Mouse (Mus musculus) neural tube, embryonic 11.5 days (tissue): Measurements from ENCODE around the gene 2210407C18Rik. TPM values are rescaled to one million over a fixed set of nuclear protein-coding genes. Genes with fewer than 3 reads are reported as not detected.

Experiments used
- ATAC-seq: fragments of 200-750 bp; cut with Nextera tagmentation; 2 replicates; pipeline ENCODE4 v1.8.0; 2017; ENCODE audit warnings: moderate number of reproducible peaks, mild to moderate bottlenecking, moderate TSS enrichment, moderate library complexity; ENCODE audit not compliant: insufficient read depth, low FRiP score, low TSS enrichment
- DNase-seq: peaks from one replicate; pipeline ENCODE4 v3.0.0-alpha.2; 2015; ENCODE audit warnings: low spot score
- H3K27ac ChIP-seq: fragments of 300-500 bp; sonication (generic); 2 replicates; pipeline ENCODE4 v1.5.1; 2014; ENCODE audit warnings: low read depth, mild to moderate bottlenecking, low read length
- H3K27me3 ChIP-seq: fragments of 300-500 bp; sonication (generic); 2 replicates; pipeline ENCODE4 v1.6.1; 2014; ENCODE audit warnings: mild to moderate bottlenecking, low read length, mixed read lengths; ENCODE audit not compliant: control insufficient read depth, insufficient read depth
- H3K36me3 ChIP-seq: fragments of 300-500 bp; sonication (generic); 2 replicates; pipeline ENCODE4 v1.6.1; 2014; ENCODE audit warnings: mild to moderate bottlenecking, low read length, moderate library complexity, mixed read lengths; ENCODE audit not compliant: control insufficient read depth, insufficient read depth
- H3K4me1 ChIP-seq: fragments of 300-500 bp; sonication (generic); 2 replicates; pipeline ENCODE4 v1.6.1; 2014; ENCODE audit warnings: low read length, mixed read lengths; ENCODE audit not compliant: control insufficient read depth, insufficient read depth
- H3K4me2 ChIP-seq: fragments of 300-500 bp; sonication (generic); 2 replicates; pipeline ENCODE4 v1.6.1; 2014; ENCODE audit warnings: low read depth, mild to moderate bottlenecking, moderate library complexity
- H3K4me3 ChIP-seq: fragments of 300-500 bp; sonication (generic); 2 replicates; pipeline ENCODE4 v1.5.1; 2014; ENCODE audit warnings: low read depth, low read length
- H3K9ac ChIP-seq: fragments of 300-500 bp; sonication (generic); 2 replicates; pipeline ENCODE4 v1.6.1; 2014; ENCODE audit warnings: mild to moderate bottlenecking, low read length
- H3K9me3 ChIP-seq: fragments of 300-500 bp; sonication (generic); 2 replicates; pipeline ENCODE4 v1.6.1; 2016; ENCODE audit warnings: low read length; ENCODE audit not compliant: control insufficient read depth
- WGBS: fragments of 180-500 bp; shearing (Covaris S2); extraction: QIAGEN DNeasy Blood & Tissue Kit; methylation state at CpG from one replicate; pipeline ENCODE4 v1.1.7; 2014; 5-methylcytosine and 5-hydroxymethylcytosine counted together
- polyA plus RNA-seq: library from polyadenylated mRNA; unstranded; fragments of >200 nt; fragmentation: Nextera tagmentation; extraction: Ambion mirVana; gene quantifications from 2 replicates; pipeline ENCODE4 v1.2.1, GENCODE M21; 2014

2210407C18Rik gene
- polyA plus RNA-seq, 1 experiment from 2014 or later, result not detected

DNA sequence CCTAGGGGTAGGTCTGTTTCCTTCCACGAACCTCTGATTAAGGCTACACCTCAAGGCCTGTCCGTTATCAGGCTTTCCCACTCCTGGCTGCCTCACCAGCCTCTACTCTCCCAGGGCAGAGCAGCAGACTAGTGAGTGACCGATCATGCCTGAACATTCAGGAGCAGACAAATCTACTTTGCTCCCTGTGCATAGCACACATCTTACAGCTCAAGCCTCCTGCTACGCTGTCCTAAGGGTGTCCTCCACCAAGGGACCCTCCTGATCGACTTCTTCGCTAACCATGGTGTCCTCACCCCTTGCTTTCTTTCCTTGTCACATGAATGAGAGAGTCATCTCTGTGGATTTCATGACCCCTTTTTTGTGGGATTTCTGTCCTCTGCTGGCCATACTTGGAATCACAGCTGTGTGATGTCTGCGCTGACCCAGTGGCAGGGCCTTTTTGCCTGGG is 28.0 kb downstream of the 2210407C18Rik start:
- DNase-seq, result peak; percentile 62
- Histone ChIP-seq H3K27ac (no peak overlapping the region), H3K4me2 (no peak overlapping the region), H3K9ac (no peak overlapping the region), H3K4me3 (no peak overlapping the region), H3K4me1 (no peaks in the 10 kb centered on the region), H3K9me3 (no peaks in the 10 kb centered on the region), H3K27me3 (no peaks in the 10 kb centered on the region), H3K36me3 (no peaks in the 10 kb centered on the region)
- ATAC-seq, result no peak
- 83% methylated on average over 7 of the region's 7 CpGs for WGBS

DNA sequence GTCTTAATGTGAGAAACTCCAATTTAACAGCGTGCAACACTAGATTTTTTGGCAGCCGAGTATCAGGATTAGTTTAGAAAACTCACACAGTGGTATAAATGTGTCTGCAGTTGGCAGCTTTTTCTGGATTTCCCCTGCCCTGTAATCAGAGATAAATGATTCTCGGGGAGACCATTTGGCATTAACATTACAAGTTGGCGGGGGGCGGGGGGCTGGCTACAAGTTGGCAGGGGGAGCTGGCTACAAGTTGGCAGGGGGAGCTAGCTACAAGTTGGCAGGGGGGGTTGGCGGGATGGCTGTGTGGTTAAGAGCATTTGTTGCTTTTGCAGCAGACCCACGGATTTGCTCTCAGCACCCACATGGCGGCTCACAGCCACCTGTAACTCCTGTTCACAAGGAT is 37.2 kb downstream of the 2210407C18Rik start:
- Histone ChIP-seq H3K36me3 (no peaks in the 10 kb centered on the region), H3K4me1 (no peaks in the 10 kb centered on the region), H3K4me3 (no peak overlapping the region), H3K27me3 (no peaks in the 10 kb centered on the region), H3K9me3 (no peaks in the 10 kb centered on the region), H3K9ac (no peak overlapping the region), H3K4me2 (no peak overlapping the region), H3K27ac (no peak overlapping the region)
- ATAC-seq (no peak), DNase-seq (no peak)
- 82% methylated on average over 8 of the region's 8 CpGs for WGBS

DNA sequence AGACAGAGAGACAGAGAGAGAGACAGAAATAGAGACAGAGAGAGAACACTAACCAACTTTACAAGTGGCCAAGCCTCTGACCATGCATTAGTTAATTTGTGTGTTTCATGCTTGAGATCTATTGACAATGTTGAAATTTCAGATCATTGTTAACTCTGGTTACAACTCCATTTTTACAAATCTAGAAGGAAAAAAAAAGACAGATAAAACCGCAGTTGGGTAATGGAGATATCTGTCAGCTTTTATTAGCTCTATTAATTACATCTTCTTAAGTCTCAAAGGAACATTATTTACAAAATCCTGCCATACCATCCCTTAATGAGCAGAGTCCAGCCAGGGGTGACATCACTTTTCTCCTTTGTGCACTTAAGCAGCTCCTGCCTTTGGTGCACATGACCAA is 38.4 kb downstream of the 2210407C18Rik start, which contains the start of gene Olfr325:
TSS of gene Olfr325 (plus strand) at position 301 of the 400 bp plus-strand sequence.
- H3K9ac ChIP-seq, result no peak within 1 kb of the TSS
- H3K27me3 ChIP-seq, result no peaks in the 10 kb centered on the region
- no peak within 1 kb of the TSS for H3K27ac ChIP-seq
- ATAC-seq (no peak), DNase-seq (no peak)
- no peak within 1 kb of the TSS for H3K4me3 ChIP-seq
- H3K9me3 ChIP-seq, result no peaks in the 10 kb centered on the region
- H3K36me3 ChIP-seq, result no peaks in the 10 kb centered on the region
- no peaks in the 10 kb centered on the region for H3K4me1 ChIP-seq
- no peak within 1 kb of the TSS for H3K4me2 ChIP-seq
- WGBS, result 91% methylated on average over 1 of the region's 1 CpGs

DNA sequence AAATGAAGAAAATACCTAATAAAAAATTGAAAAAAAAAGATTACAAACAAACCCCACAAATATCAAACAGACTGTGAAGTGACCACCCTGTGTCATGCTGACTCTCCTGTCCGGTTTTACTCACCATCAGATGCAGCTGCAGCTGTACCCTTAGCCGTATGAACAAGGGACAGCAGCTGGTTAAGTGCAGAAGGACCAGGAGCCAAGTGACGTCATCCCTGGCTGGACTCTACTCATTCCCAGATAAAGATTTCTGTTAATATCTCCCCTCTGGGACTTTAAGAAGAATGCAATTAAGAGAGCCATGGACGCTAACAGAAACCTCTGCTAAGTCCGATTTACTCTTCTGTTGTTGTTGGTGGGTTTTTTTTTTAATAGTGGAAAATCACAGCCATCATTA is 45.5 kb downstream of the 2210407C18Rik start, which contains the start of gene Olfr224:
TSS of gene Olfr224 (minus strand) at position 149 of the 400 bp plus-strand sequence.
- Histone ChIP-seq H3K36me3 (no peaks in the 10 kb centered on the region), H3K27ac (no peak within 1 kb of the TSS), H3K4me1 (no peaks in the 10 kb centered on the region), H3K9me3 (no peaks in the 10 kb centered on the region), H3K4me3 (no peak within 1 kb of the TSS), H3K9ac (no peak within 1 kb of the TSS), H3K27me3 (no peaks in the 10 kb centered on the region), H3K4me2 (no peak within 1 kb of the TSS)
- DNase-seq, result no peak
- WGBS, result 77% methylated on average over 5 of the region's 5 CpGs
- ATAC-seq, result no peak

Other genes with a start within 250 kb of the 2210407C18Rik start
- not detected in 2 replicates for gene Lypd8, start 237.0 kb downstream of the 2210407C18Rik start, polyA plus RNA-seq
- not detected in 2 replicates for gene 1810065E05Rik, start 195.0 kb downstream of the 2210407C18Rik start, polyA plus RNA-seq
- gene Gm12253, start 183.5 kb downstream of the 2210407C18Rik start, polyA plus RNA-seq, result not detected in 2 replicates
- not detected in 2 replicates for gene Lypd9, start 163.2 kb downstream of the 2210407C18Rik start, polyA plus RNA-seq
- gene Olfr30, start 153.8 kb downstream of the 2210407C18Rik start, polyA plus RNA-seq, result not detected in 2 replicates
- gene Olfr332, start 123.5 kb downstream of the 2210407C18Rik start, polyA plus RNA-seq, result not detected in 2 replicates
- gene Olfr331, start 113.5 kb downstream of the 2210407C18Rik start, polyA plus RNA-seq, result not detected in 2 replicates
- not detected in 2 replicates for gene Olfr330, start 81.2 kb downstream of the 2210407C18Rik start, polyA plus RNA-seq
- gene Olfr329-ps, start 69.7 kb downstream of the 2210407C18Rik start, polyA plus RNA-seq, result not detected in 2 replicates
- gene Olfr328, start 60.4 kb downstream of the 2210407C18Rik start, polyA plus RNA-seq, result not detected in 2 replicates
- not detected in 2 replicates for gene Olfr224, start 45.5 kb downstream of the 2210407C18Rik start, polyA plus RNA-seq
- not detected in 2 replicates for gene Olfr325, start 38.3 kb downstream of the 2210407C18Rik start, polyA plus RNA-seq
- not detected in 2 replicates for gene Olfr324, start 21.0 kb downstream of the 2210407C18Rik start, polyA plus RNA-seq
- not detected in 2 replicates for gene Olfr323, start 14.4 kb upstream of the 2210407C18Rik start, polyA plus RNA-seq
- gene Trim58, start 24.4 kb upstream of the 2210407C18Rik start, polyA plus RNA-seq, result 0.31 and 0.39 TPM in 2 replicates
- gene Olfr322, start 42.7 kb upstream of the 2210407C18Rik start, polyA plus RNA-seq, result not detected in 2 replicates
- gene Olfr320, start 65.0 kb upstream of the 2210407C18Rik start, polyA plus RNA-seq, result not detected in 2 replicates
- gene Olfr319, start 83.1 kb upstream of the 2210407C18Rik start, polyA plus RNA-seq, result not detected in 2 replicates
- gene Olfr318, start 107.9 kb upstream of the 2210407C18Rik start, polyA plus RNA-seq, result not detected in 2 replicates
- gene Olfr317, start 123.1 kb upstream of the 2210407C18Rik start, polyA plus RNA-seq, result not detected in 2 replicates
- gene Olfr316, start 136.7 kb upstream of the 2210407C18Rik start, polyA plus RNA-seq, result not detected in 2 replicates
- not detected in 2 replicates for gene Olfr315, start 157.1 kb upstream of the 2210407C18Rik start, polyA plus RNA-seq
- not detected in 2 replicates for gene Olfr314, start 166.9 kb upstream of the 2210407C18Rik start, polyA plus RNA-seq
- gene Fam183b, start 185.9 kb upstream of the 2210407C18Rik start, polyA plus RNA-seq, result 6.3 and 6.8 TPM in 2 replicates
- not detected in 2 replicates for gene Olfr313, start 198.9 kb upstream of the 2210407C18Rik start, polyA plus RNA-seq
- gene Olfr312, start 213.2 kb upstream of the 2210407C18Rik start, polyA plus RNA-seq, result not detected in 2 replicates
- not detected in 2 replicates for gene Olfr311, start 223.2 kb upstream of the 2210407C18Rik start, polyA plus RNA-seq
- 16.0 and 19.9 TPM in 2 replicates for gene Gm12258, start 231.1 kb upstream of the 2210407C18Rik start, polyA plus RNA-seq